Mouse (Mus musculus) stomach, embryonic 14.5 days (tissue): ENCODE results near the gene Snx18. TPM values are rescaled to one million over a fixed set of nuclear protein-coding genes. Genes with fewer than 3 reads are reported as not detected.
A peak's percentile ranks its signal among the peaks of the same experiment; 100 is the strongest.

Experiments
- ATAC-seq: fragments of 200-750 bp; cut with Nextera tagmentation; 2 replicates; pipeline ENCODE4 v1.8.0; 2017; ENCODE audit warnings: low read depth, moderate TSS enrichment; ENCODE audit not compliant: insufficient number of reproducible peaks, insufficient read depth, low FRiP score
- H3K27ac ChIP-seq: fragments of 300-500 bp; sonication (generic); 2 replicates; pipeline ENCODE4 v1.5.1; 2014; ENCODE audit warnings: mild to moderate bottlenecking, low read length, moderate library complexity, mixed read lengths
- H3K27me3 ChIP-seq: fragments of 300-500 bp; sonication (generic); 2 replicates; pipeline ENCODE4 v1.6.1; 2014; ENCODE audit warnings: low read length, control low read depth, mixed read lengths; ENCODE audit not compliant: control insufficient read depth, insufficient read depth
- H3K36me3 ChIP-seq: fragments of 300-500 bp; sonication (generic); 2 replicates; pipeline ENCODE4 v1.6.1; 2014; ENCODE audit warnings: mild to moderate bottlenecking, control low read depth, low read length, moderate library complexity, mixed read lengths; ENCODE audit not compliant: control insufficient read depth, insufficient read depth
- H3K4me1 ChIP-seq: fragments of 300-500 bp; sonication (generic); 2 replicates; pipeline ENCODE4 v1.6.1; 2014; ENCODE audit warnings: low read length, control low read depth, mixed read lengths; ENCODE audit not compliant: control insufficient read depth, insufficient read depth
- H3K4me2 ChIP-seq: fragments of 300-500 bp; sonication (generic); replicated peaks from 2 replicates; pipeline ENCODE4 v1.6.1; 2014; ENCODE audit warnings: low read depth, low read length, control low read depth
- H3K4me3 ChIP-seq: fragments of 300-500 bp; sonication (generic); 2 replicates; pipeline ENCODE4 v1.5.1; 2014; ENCODE audit warnings: low read depth, low read length, control low read depth
- H3K9ac ChIP-seq: fragments of 300-500 bp; sonication (generic); replicated peaks from 2 replicates; pipeline ENCODE4 v1.6.1; 2014; ENCODE audit warnings: low read depth, mild to moderate bottlenecking, control low read depth, low read length, moderate library complexity, mixed read lengths
- H3K9me3 ChIP-seq: fragments of 300-500 bp; sonication (generic); 2 replicates; pipeline ENCODE4 v1.6.1; 2016; ENCODE audit warnings: low read depth, low read length, control low read depth; ENCODE audit not compliant: control insufficient read depth
- WGBS: fragments of 180-500 bp; shearing (Covaris S2); extraction: QIAGEN DNeasy Blood & Tissue Kit; methylation state at CpG from one replicate; pipeline ENCODE4 v1.1.7; 2014; 5-methylcytosine and 5-hydroxymethylcytosine counted together
- polyA plus RNA-seq: library from polyadenylated mRNA; unstranded; fragments of >200 nt; fragmentation: Nextera tagmentation; extraction: Ambion mirVana; gene quantifications from 2 replicates; pipeline ENCODE4 v1.2.1, GENCODE M21; 2014

Snx18 gene
- polyA plus RNA-seq, 1 experiment from 2014 or later, result 28.1 TPM

DNA sequence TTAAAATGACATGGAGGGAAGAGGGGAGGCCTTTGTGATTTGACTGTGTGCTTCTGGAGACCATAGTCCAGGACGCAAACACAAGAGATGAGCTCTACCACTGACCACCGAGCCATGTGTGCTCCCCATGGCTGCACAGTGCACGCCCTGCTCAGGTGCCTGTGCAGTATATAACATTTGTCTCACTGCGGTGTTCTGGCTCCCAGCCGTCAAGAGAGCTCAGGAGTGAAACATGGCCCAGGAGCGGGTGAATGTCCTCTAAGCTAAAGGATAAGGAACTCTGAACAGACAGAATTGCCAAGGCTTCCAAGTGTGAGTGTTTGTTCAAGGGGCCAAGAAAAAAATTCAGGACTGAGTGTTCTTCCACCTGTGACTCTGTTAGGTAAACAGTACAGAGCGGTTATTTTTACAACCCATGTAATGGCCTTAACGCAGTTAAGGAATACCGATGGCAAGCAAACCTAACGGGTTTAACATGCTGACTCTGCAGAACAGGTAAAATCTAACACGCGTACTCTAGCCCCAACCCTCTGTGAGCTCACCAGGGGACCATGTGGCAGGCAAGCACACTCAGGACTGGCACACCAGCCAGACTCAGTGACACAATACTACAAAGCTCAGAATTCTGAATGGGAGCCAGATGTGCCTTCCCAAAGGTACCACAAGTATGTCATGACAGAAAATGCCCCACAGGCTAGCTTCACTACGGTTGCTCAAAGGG, 21.4 kb downstream of the Snx18 start:
- H3K9ac ChIP-seq, result no peak overlapping the region
- no peaks in the 10 kb centered on the region for H3K9me3 ChIP-seq
- H3K27me3 ChIP-seq, result no peaks in the 10 kb centered on the region
- no peak overlapping the region for H3K27ac ChIP-seq
- WGBS, result 41% methylated on average over 13 of the region's 13 CpGs
- H3K4me3 ChIP-seq, result no peak overlapping the region
- H3K36me3 ChIP-seq, result no peaks in the 10 kb centered on the region; the same call in 1 of the 2 replicates
- H3K4me2 ChIP-seq, result no peak overlapping the region
- ATAC-seq, result 0 out of 2 replicates have a peak, but pooled peaks have one; percentile 19
- H3K4me1 ChIP-seq, result peaks cover 36% of the 10 kb centered on the region

DNA sequence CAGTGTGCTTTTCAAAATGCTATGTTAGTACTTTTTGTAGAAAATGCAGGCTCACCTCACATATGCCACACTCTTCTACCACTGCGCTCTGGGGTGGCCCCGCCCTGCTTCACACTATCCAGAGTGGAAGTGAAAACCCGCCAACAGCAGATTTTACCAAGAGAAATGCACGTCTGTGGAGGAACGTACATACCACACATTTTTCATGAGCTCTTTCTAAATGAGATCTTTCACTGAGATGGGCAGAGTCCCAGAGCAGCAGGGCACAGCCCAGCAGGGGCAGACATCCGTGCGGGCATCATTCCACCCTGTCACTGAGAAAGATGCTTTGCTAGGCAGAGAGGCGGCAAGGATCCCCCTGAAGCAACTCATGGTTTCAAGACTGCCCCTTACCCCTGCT, 22.4 kb downstream of the Snx18 start:
- H3K9ac ChIP-seq, result no peak overlapping the region
- H3K4me3 ChIP-seq, result no peak overlapping the region
- H3K36me3 ChIP-seq, result peaks cover 3% of the 10 kb centered on the region
- H3K27ac ChIP-seq, result no peak overlapping the region
- 52% methylated on average over 8 of the region's 8 CpGs for WGBS
- H3K4me2 ChIP-seq, result no peak overlapping the region
- no peaks in the 10 kb centered on the region for H3K9me3 ChIP-seq
- peaks cover 34% of the 10 kb centered on the region for H3K4me1 ChIP-seq
- no peaks in the 10 kb centered on the region for H3K27me3 ChIP-seq
- no peak for ATAC-seq

DNA sequence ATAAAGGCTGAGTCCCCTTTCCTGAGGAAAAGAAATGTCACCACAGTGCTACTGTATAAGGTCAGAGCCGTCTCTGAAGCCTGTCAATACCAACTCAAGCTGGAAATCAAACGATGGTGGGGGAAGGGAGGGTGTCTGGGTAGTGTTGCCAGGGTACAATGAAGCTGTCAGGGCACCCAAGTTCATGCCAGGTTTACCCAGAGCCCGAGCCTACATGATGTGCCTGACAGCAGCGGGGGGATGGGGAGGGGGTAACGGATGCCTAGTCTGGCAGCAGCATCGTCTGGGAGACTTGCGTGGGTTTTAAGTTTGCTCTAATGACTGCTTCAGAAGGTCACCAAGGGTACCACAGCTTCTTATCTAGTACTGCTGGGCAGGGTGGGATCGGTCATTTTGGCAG, 23.1 kb downstream of the Snx18 start:
- 55% methylated on average over 8 of the region's 8 CpGs for WGBS
- H3K36me3 ChIP-seq, result peaks cover 4% of the 10 kb centered on the region
- H3K27ac ChIP-seq, result no peak overlapping the region
- H3K9me3 ChIP-seq, result no peaks in the 10 kb centered on the region
- H3K4me3 ChIP-seq, result no peak overlapping the region
- H3K4me2 ChIP-seq, result no peak overlapping the region
- no peaks in the 10 kb centered on the region for H3K27me3 ChIP-seq
- no peak for ATAC-seq
- peaks cover 34% of the 10 kb centered on the region for H3K4me1 ChIP-seq
- H3K9ac ChIP-seq, result no peak overlapping the region

DNA sequence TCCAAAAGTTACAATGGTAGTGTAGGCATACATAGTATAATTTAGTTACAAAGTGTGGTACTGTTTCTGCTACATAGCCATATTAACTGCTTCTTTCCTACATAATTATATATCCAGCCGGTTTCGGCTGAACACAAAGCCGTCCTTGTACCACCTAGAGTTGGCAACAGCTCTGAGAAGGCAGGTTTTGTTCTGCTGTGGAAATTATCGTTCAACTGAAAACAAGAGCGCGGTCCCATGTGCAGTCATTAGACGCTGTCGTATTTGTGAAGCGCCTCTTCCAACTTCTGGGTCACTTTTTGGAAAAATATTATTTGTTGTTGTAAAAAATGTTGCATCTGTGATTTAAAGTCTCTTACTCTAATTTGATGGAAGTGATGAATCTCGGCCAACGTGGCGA, 24.0 kb downstream of the Snx18 start:
- no peak for ATAC-seq
- Histone ChIP-seq H3K9me3 (no peaks in the 10 kb centered on the region), H3K27ac (no peak overlapping the region)

DNA sequence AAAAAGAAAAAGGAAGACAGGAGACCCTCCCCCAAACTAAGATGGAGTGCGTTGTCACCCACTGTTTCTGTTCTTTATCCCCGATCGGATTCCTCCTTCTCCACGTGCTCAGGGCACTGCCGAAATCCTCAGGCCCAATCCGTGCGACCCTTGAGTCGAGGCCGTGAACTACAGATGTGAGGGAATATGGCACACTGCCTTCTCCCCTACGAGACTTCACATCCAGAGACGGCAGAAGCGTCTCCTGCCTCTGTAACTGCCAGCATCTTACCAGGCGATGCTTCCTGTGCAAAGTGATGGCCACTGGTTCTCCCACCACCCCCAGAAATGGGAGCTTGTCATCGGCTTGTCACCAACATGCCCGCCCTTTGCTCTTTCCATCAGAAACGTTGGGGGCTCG, 24.7 kb downstream of the Snx18 start:
- H3K9me3 ChIP-seq, result no peaks in the 10 kb centered on the region
- no peak overlapping the region for H3K4me2 ChIP-seq
- H3K36me3 ChIP-seq, result peaks cover 4% of the 10 kb centered on the region
- no peak for ATAC-seq
- 85% methylated on average over 17 of the region's 17 CpGs for WGBS
- H3K27me3 ChIP-seq, result no peaks in the 10 kb centered on the region
- H3K27ac ChIP-seq, result no peak overlapping the region
- no peak overlapping the region for H3K4me3 ChIP-seq
- H3K4me1 ChIP-seq, result peaks cover 28% of the 10 kb centered on the region
- no peak overlapping the region for H3K9ac ChIP-seq

More for the DNA sequence above, 24.0 kb downstream of the Snx18 start:
- WGBS, result 88% methylated on average over 12 of the region's 12 CpGs
- no peak overlapping the region for H3K9ac ChIP-seq
- peaks cover 4% of the 10 kb centered on the region for H3K36me3 ChIP-seq
- H3K4me2 ChIP-seq, result no peak overlapping the region
- peaks cover 31% of the 10 kb centered on the region for H3K4me1 ChIP-seq
- no peaks in the 10 kb centered on the region for H3K27me3 ChIP-seq
- H3K4me3 ChIP-seq, result no peak overlapping the region

DNA sequence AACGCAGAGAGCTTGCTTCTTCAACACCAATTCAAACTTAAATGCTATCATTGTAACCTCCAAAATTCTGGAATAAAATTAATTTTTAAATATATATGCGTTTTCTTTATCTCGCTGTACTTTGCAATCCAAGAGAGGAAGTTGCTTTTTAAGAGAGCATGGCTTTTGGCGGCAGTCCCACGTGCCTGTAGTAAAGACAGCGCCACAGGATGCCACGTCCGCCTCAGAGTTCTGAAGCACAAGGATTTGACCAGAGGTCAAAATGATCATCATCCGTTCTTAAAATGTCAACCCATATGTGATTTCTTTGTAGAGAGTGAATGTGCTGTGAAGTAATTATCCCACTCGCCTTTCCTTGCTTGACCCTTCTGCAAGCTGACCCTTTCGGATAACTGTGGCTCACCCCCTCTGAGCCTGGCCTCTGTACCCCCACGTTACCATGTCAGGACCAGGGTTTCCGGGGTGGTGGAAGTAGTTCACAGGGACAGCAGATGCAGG, 25.6 kb downstream of the Snx18 start:
- no peak for ATAC-seq
- no peaks in the 10 kb centered on the region for H3K27me3 ChIP-seq
- no peak overlapping the region for H3K4me3 ChIP-seq
- 72% methylated on average over 13 of the region's 13 CpGs for WGBS
- no peak overlapping the region for H3K4me2 ChIP-seq
- H3K9me3 ChIP-seq, result no peaks in the 10 kb centered on the region
- H3K36me3 ChIP-seq, result peaks cover 4% of the 10 kb centered on the region
- no peak overlapping the region for H3K27ac ChIP-seq
- H3K9ac ChIP-seq, result no peak overlapping the region
- peaks cover 22% of the 10 kb centered on the region for H3K4me1 ChIP-seq

DNA sequence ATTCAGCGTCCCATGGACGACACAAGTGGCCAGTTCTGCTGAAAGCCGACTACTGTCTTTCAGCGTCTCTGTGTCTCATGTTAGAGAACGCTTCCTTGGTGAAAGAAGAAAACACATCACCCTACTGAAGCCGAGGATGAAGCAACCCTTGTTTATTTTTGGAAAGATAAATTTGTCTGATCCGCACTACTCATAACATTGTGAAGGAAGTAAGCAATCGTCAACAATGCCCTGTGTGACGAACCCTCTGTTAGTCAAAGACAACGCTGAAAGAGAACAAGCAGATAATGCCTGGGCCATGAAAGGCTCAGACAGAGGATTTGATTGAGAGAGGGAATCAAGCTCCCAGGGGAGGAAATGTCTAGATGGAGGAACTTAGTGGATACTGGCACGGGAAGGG, 27.0 kb downstream of the Snx18 start:
- Histone ChIP-seq H3K9me3 (no peaks in the 10 kb centered on the region), H3K27me3 (no peaks in the 10 kb centered on the region)
- 79% methylated on average over 11 of the region's 11 CpGs for WGBS

DNA sequence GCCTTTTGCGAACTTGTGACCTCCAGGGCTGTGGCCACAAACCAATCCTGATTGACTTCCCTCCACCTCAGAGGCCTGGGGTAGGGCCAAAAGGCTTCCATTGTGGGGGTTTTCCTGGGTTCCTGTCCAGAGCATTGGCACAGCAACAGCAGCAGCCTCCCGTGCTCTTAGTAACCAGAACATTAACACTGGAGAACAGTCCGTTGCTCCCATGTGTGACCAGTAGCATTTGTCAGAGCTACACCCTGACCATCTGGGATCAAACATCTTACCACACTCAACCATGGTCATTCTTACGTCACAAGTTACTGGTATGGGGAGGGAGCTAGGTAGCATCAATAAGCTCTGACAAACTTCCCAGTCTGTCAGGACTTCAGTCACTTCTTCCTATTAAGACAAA, 28.1 kb downstream of the Snx18 start:
- no peaks in the 10 kb centered on the region for H3K27me3 ChIP-seq
- H3K27ac ChIP-seq, result no peak overlapping the region
- H3K4me3 ChIP-seq, result no peak overlapping the region
- H3K4me1 ChIP-seq, result 0 out of 2 replicates have a peak, but pooled peaks cover 8% of the 10 kb centered on the region
- no peak overlapping the region for H3K4me2 ChIP-seq
- H3K9ac ChIP-seq, result no peak overlapping the region
- ATAC-seq, result no peak
- no peaks in the 10 kb centered on the region for H3K9me3 ChIP-seq
- 93% methylated on average over 4 of the region's 4 CpGs for WGBS
- H3K36me3 ChIP-seq, result peaks cover 4% of the 10 kb centered on the region

More for the DNA sequence above, 27.0 kb downstream of the Snx18 start:
- no peak overlapping the region for H3K27ac ChIP-seq
- ATAC-seq, result no peak
- H3K4me3 ChIP-seq, result no peak overlapping the region
- no peak overlapping the region for H3K9ac ChIP-seq
- peaks cover 17% of the 10 kb centered on the region; the same call in 1 of the 2 replicates for H3K4me1 ChIP-seq
- peaks cover 4% of the 10 kb centered on the region for H3K36me3 ChIP-seq
- no peak overlapping the region for H3K4me2 ChIP-seq
